Mouse (Mus musculus): ENCODE measurements around the gene Gps2.
"Not testable (repeated sequence)": the region's sequence is repeated elsewhere in the genome, so short reads cannot be mapped to it uniquely, and the experiment has no call there.

Gene Gps2

DNA sequence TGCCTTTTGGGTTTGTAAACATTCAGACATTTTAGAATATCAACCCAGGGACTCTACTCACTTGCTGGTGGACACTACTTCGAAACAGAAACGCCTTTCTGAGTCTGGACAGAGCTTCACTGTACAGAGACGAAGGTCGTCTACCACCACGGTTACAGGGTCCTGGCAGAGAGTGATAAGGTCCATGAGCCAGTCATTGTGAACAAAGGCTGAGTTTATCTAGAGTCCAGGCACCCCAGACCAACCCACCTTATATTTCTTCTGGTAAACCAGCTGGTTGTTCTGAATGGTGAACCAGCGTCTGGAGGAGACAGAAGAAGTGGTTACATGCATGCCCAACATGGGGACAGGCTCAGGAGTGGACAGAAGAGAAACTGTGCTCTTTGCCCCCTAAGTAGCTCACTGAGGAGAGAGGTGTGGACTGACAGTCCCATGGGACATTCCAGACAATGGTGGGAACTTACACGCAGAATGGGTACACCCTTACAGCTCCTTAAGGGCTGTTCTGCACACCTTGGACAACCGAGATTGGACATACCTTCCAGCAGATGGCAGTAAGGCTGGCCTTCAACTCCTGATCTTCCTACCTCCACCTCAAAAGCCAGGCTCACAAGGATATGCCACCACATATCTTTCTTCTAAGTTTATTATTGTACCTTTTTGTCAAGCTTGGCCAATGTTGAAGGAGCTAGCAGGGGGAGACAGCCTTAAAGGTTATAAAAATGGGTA lies 26.6 kb upstream of the Gps2 start:
- DNase-seq: no peak

DNA sequence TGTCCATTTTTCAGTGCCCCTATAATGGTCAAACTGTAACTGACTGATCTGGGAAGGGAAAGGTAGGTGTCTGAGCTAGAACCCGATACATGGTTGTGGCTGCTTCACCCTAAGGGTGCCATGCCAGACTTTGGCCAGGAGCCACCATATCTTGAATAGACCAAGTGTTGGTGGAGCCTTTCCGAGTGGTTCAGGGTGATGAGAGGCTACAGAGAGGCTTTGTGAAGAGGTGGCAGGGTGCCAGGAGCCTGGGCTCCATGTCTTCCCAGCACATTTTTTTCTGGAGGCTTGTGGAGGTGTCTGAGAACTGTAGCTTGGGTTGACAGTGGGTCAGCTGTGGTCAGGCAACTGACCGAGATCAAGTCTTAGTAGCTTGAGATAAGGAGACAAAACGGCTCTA lies 22.2 kb upstream of the Gps2 start:
- DNase-seq: no peak

DNA sequence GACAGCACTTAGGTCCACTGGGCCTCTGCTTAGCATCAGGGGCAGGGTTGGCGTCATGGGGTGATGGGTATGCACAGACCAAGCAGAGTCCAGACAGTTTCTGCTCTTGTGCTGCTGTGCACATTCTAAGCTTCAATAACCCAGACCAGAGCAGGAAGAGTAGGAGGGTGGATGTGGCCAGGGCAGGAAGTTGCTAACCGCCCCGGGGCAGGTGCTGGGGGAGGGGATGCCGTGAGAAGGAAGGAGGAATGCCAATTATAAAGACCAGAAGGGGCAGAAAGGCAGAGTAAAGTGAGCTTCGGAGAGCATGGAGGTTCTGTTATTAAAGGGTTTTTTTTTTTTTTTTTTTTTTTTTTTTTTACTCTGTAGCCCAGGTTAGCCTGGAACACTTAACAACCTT lies 19.0 kb upstream of the Gps2 start:
- no peak for DNase-seq

DNA sequence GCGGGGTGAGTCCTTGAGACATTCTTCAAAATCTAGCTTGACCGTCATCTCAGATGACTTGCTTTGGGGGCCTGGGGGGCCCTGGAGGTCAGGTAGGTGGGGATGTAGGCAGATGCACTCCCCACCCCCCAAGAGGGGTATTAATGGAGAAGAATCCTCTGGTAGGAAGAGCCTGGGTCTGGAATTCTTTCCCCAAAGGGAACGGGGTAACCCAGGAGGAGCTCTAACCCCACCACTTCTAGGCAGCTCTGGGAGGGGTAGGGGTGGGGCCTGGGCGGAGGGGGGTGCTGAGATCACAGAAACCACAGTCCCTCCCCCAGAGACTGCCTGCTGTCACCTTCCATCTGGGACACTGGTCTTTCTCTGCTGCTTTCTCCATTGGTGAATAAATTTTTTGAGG lies 18.4 kb upstream of the Gps2 start, which contains the start of gene Acap1:
Acap1 (minus strand) TSS at position 249 of the 400 bp plus-strand sequence.
- DNase-seq: no peak

DNA sequence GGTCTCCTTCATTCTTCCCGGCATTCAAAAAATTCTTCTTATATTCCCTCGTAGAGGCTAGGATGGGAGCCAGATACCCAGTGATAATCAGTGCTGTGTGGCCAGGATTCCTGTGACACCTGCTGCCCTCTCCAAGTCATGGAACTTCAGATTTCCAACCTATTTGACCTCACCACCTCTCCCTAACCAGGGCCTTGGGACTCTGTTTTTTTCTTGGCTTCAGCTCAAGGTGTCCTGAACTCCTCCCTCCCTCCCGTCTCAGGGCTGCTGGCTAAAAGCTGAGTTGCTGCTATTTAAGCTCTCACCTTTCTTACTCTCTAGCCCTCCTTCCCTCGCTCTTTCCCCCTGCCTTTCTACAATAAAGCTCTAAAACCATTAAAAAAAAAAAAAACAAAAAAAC lies 13.8 kb upstream of the Gps2 start:
- DNase-seq: no peak

DNA sequence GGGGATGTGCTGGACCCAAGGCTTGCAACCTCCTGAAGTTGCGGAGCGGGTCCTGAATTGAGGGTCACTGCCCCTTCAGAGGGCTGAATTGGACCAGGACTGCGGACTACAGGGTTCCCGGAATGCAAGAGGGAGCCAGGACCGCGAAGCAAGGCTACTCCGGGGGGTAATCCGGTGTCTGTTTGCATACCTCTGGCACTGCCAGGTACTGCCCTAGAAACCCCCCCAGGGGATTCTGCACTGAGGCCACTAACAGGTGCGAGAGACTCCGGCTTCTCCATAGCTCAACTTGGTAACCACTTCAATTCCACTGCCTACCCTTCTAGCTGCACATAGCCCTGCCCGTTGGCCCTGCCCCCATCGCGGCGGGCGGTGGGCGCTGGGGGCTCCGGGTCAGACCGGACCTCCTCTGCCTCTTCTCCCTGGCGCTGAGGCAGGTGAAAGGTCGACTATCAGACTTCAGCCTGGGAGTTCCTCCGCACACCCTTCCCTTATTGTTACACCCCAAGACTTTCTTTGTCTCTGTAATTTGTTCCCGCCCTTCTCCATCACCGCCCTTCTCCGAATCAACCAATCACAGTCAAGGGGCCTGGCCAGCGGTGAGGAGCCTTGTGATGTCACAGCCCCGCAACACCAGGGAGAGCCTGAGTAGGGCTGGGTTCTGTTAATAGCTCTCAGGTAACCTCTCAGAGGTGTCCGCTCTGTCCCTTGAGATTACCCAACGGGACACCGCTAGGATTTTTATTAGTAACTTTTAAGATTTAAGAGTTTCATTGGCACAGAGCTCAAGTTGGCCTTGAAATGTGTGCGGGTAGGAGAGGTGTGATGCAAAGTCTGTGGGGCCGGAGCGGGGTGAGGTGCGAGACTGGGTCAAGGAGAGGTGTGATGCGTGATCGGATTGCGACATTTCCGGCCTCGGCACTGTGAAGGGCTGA lies 12.9 kb upstream of the Gps2 start, which contains the start of the genes 2810408A11Rik and Neurl4:
2810408A11Rik (minus strand) TSS at position 517 of the 935 bp plus-strand sequence.
Neurl4 (plus strand) TSS at position 602 of the 935 bp plus-strand sequence.
- peak; percentile 85 for DNase-seq

DNA sequence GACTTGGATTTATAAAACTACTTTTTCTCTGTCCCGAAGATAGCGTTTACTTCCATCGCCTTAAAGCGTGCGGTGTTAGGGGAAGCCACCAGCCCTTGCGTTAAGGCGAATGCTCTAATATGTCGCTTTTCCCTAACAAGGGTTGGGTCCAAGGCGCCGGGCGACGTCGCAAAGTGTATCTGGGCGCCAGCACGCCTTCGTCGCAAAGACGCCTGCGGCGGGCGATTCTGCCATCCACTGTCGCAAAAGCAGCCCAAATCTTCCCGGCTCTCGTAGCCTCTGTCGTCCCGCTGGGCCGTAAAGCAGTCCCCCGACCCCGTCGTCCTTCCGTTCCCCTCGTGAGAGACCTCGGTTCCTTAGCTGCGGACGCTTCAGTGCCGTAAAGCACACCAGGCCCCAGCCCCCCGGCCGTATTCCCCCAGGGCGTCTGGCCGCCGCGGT lies 12.3 kb upstream of the Gps2 start:
- peak; percentile 95 for DNase-seq

DNA sequence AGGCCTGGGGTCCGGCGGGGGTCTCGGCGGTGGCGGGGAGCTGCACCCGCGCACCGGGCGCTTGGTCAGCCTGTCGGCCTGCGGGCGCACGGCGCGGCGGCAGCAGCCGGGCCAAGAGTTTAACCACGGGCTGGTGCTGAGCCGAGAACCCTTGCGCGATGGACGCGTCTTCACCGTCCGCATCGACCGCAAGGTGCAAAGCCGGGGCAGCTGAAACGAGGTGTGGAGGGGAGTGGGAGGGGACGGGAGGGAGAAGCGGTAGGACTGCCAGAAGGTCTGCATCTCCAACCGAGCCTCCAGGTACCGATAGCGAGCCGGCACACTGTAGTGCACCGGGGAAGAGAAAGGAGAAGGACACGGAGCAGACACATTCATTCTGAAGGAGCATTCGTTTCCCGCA lies 11.7 kb upstream of the Gps2 start:
- DNase-seq: no peak

DNA sequence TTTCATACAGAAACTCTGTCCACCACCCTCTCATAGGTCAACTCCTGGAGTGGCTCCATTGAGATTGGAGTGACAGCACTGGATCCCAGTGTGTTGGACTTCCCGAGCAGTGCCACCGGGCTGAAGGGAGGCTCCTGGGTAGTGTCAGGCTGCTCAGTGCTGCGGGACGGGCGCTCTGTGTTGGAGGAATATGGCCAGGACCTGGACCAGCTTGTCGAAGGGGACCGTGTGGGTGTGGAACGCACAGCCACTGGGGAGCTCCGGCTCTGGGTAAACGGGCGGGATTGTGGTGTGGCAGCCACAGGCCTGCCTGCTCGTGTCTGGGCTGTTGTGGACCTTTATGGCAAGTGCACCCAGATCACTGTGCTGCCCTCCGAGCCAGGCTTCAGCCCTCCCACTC lies 10.7 kb upstream of the Gps2 start:
- peak; percentile 30 for DNase-seq

DNA sequence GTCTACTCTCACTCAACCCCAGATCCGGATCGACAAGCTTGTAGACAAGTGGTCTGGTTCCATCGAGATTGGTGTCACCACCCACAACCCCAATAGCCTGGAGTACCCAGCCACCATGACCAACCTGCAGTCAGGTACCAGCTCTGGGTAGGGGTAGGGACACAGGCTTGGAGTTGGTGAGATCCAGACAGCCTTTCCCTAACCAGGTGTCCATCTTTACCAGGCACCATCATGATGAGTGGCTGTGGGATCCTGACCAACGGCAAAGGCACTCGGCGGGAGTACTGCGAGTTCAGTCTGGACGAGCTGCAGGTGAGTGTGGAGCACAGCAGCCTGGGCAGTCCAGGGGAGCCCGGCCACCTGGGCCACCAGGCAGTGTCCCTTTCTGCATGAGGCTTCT lies 9.4 kb upstream of the Gps2 start:
- DNase-seq: no peak

DNA sequence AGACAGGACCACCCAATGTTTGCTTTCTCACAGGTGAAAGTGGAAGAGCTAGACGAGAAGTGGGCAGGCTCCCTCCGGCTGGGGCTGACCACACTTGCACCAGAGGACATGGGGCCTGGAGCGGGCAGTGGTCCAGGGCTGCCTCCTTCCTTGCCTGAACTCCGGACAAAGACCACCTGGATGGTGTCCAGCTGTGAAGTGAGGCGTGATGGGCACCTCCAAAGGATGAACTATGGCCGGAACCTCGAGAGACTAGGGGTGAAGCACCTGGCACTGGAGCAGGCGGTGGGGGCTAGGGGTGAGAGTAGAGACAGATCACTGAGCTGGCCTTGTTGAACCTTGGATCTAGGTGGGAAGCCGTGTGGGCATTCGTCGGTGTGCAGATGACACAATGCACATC lies 5.0 kb upstream of the Gps2 start:
- DNase-seq: no peak

DNA sequence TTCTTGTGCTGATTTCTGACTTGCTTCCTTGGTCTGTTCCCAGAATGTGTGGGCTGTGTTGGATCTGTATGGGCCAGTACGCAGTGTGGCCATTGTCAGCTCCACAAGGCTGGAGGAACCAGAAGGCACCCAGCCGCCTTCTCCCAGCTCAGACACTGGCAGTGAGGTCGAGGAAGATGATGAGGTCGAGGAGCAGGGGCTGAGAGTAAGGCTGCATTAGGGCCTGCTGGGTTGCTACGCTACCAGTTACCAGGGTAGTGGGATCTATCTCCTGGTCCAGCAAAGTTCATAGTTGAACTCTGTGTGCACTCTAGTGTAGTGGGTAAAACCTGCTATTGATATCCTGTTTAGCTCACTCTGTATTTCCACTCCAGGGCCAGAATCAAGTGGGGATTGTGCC lies 4.5 kb upstream of the Gps2 start:
- no peak for DNase-seq

DNA sequence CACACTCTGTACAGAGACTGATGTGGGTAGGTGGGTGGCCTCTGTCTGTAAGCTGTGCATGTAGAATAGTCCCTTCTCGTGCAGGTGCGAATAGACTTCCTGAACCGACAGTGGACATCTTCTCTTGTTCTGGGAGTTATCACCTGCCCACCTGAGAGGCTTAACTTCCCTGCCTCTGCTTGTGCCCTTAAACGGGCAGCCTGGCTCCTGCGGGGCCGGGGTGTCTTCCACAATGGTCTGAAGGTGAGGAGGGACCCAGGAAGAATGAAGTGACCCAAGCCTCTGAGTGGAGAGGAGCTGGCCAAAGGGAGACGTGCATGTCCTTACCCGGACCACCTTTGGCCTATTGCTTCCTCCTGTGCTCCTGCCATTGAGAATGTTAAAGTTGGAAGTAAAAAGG lies 3.5 kb upstream of the Gps2 start:
- DNase-seq: no peak

DNA sequence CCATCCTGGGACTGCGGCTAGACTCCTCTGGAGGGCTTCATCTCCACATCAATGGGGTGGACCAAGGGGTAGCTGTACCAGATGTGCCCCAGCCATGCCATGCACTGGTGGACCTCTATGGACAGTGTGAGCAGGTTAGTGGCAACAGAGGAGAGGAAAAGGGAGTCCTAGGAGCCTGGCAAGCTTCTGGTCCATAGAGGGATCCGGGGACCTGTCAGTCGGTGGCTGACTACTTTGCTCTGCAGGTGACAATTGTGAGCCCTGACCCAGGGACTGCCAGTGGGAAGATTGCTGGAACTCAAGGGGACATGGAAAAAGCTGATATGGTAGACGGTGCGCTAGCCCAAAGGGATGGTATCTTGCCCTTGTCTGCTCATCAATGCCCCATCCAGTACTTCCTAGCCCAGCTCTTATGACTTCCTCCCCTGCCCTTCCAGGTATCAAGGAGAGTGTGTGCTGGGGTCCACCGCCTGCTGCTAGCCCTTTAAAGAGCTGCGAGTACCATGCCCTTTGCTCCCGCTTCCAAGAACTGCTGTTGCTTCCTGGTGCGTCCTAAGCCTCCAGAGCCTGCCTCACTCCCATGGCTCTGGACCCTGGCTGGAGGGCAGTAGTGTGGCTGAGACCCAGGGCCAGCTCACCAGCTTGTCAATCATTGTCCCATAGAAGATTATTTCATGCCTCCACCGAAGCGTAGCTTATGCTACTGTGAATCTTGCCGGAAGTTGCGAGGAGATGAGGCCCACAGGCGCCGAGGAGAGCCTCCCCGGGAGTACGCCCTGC lies 2.7 kb upstream of the Gps2 start:
- DNase-seq: no peak

DNA sequence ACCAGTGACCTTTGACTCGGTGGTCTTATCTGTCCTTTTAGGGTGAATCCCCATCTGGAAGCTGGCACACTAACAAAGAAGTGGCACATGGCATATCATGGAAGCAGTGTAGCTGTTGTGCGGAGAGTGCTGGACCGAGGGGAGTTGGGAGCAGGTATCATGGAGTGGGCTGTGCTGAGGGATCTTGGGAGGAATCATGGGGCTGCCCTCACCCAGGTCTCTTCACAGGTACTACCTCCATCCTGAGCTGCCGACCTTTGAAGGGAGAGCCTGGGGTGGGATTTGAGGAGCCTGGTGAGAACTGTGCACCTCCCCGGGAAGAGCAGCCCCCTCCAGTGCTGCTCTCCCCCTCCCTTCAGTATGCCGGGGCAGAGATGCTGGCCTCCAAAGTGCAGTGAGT lies 2.0 kb upstream of the Gps2 start:
- DNase-seq: no peak

DNA sequence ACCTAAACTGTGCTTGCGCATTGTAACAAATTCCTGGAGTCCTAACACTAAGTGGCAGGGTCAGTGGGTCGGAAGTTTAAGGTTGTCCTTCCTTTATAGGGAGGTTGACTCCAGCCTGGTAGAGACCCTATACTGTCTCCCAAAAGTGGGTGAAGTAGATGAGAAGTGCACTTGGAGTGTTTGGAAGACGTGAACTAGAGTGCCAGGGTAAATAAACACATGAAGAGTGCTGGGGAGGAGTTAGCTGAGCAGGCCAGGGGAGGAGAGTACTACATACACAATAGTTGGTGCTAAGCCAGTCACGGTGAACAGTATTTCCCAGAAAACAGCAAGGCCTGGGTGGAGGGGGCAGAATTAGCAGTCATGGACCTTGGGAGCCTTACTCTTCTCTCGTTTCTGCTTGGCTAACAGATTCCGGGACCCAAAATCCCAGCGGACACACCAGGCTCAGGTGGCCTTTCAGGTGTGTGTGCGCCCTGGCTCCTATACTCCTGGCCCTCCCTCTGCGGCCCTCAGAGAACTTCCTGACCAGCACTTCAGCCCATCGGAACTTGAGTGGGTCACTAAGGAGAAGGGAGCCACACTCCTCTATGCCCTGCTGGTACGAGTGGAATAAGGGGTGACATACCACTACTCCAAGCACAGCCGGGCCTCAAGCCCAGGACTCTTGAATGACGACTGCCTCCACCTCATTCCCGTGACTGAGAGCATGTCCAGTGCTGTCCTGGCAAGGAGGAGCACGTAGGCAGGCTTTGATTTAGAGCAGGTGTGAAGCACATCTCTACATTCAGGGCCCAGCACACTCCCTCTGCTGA lies 765 bp upstream of the Gps2 start:
- no peak for DNase-seq

DNA sequence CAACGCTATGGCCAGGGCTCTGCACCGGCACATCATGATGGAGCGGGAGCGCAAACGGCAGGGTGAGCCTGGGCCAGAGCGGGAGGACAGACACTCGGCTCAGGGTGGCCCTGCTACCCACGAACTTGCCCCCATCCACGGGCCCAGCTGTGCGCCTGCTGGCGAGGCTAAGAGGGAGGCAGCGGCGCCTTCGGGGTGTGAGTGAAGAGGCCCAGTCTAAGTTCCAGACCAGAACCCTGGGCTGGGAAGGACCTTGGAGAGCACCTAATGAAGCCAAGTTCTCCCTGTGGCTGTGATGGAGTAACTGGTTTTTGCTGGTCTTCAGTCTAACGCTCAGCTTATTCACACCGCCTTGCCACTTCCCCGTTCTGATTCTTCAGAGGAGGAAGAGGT lies 680 bp downstream of the Gps2 start:
- DNase-seq: no peak

DNA sequence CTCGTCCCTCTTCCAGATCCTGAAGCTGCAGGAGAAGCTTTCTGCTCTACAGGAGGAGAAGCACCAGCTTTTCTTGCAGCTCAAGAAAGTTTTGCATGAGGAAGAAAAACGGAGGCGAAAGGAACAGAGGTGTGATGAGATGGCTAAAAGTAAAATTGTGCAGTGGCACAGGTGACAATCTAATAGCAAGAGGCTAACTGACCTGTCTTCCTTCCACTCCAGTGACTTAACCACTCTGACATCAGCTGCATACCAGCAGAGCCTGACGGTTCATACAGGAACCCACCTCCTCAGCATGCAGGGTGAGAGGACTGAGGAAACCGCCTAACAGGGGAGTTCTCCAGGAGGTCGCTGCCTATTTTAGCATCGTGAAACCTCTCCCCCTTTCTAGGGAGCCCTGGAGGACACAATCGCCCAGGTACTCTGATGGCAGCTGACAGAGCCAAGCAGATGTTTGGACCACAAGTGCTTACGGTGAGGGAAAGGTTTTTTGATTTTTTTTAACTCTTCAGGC lies 1.3 kb downstream of the Gps2 start:
- DNase-seq: no peak

DNA sequence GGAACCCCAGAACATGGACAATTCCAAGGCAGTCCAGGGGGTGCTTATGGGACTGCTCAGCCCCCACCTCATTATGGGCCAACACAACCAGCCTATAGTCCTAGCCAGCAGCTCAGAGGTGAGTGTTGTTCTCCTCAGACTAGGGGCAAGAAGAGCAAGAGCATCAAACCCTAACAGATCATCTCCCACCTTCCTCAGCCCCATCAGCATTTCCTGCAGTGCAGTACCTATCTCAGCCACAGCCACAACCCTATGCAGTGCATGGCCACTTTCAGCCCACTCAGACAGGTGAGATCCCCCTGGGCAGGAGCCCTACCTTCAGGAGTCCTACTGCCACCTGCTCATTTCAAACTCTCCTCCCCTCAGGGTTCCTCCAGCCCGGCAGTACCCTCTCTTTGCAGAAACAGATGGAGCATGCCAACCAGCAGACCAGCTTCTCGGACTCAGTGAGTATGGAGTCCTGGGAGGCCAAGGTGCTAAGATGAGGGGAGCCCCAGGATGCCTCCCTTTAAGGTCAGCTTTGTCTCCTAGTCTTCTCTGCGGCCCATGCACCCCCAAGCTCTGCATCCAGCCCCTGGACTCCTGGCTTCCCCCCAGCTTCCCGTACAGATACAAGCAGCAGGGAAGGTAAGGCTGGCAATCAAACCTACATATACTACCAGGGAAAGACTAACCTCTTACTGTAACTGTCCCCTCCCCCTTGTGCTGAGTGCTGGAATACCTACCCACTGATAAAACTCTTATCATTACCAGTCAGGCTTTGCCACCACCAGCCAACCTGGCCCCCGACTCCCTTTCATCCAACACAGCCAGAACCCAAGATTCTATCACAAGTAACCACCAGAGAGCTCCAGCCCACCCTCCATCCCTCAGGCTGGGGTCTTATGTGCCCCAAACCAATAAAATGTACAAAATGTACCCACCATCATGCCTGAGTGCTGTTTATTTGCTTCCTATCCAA lies 2.3 kb downstream of the Gps2 start:
- no peak for DNase-seq

DNA sequence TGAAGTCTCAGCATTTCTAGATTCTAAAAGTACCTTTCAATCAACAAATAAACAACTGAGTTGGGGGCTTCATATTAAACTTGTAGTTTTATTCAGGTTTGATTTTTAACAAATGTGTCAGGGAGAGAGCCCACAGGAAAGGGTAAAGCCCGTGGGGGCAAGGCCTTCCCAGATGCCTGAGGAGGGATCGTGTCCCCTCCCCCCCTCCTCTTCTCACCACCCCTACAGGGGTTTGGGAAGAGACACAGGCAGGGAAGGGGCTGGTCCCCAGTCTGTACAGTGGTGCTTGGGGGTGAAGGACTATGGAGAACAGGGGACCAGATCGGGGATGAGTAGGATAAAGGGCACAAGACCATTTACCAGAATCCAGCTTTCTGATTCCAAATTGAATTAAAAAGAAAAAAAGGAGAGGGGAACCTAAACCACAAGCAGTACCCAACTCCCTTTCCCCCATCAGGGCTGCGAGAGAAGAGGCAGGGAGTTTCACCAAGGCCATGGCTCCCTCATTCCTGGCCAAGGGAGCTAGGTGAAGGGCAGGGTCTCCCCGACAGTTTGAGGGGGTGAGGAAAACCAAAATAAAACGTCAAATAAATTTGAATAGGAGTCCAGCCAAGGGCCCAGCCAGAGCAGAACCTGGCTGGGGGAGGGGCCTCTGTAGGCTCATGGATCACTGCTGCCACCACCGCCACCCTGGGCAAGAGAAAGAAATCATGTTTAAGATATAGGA lies 3.1 kb downstream of the Gps2 start:
- not testable (repeated sequence) for DNase-seq

All from cerebellum, adult 11 months (tissue).